Mouse (Mus musculus) adrenal gland, postnatal 14 days (tissue): ENCODE results near the gene Cdh22. TPM values are rescaled to one million over a fixed set of nuclear protein-coding genes. Genes with fewer than 3 reads are reported as not detected.
A peak's percentile ranks its signal among the peaks of the same experiment; 100 is the strongest.

Source experiments
- DNase-seq: peaks from one replicate; pipeline ENCODE4 v3.0.0; 2021; ENCODE audit warnings: mixed read lengths
- total RNA-seq: library from RNA; stranded (reverse); gene quantifications from 2 replicates; pipeline ENCODE4 v1.2.3, GENCODE M21; 2021

The Cdh22 gene
- total RNA-seq, 1 experiment from 2014 or later: 1.3 TPM

DNA sequence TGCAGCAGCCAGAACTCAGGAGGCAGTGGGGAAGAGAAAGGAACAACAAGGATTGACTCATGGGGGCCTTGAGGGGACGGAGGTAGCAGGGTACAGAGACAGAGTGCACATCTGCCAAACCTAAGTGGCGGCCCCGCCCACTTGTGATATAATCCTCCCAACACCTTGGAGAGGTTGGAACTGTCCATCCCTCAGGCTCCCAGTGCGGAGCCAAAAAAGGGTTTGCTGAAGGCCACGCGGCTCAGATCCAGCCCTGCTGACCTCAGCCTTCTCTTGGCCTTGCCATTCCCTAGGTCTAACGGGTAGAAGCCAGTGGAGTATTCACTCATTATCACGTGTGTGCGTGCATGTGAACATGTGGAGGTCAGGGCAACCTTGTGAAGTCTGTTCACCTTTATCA, 154.0 kb downstream of the Cdh22 start:
- DNase-seq: peak; percentile 61

DNA sequence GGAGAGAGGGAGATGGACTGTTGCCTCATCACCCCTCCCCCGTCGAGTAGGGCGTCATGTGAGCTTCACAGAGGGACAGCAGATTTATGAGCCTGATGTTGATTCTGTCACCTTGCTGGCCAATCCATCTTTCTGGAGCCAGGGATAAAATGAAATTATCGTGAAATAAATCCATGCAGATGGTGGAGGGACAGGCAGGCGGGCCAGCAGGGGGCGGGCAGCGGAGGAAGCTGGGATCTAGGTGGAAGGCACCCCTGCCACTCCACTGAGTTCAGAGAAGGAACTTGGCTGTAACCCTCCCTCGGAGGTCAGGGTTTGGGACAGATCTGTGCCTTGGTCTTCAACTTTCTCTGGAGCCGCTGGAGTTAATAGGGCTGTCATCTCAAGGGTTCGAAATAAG, 156.0 kb downstream of the Cdh22 start:
- DNase-seq: peak; percentile 75

DNA sequence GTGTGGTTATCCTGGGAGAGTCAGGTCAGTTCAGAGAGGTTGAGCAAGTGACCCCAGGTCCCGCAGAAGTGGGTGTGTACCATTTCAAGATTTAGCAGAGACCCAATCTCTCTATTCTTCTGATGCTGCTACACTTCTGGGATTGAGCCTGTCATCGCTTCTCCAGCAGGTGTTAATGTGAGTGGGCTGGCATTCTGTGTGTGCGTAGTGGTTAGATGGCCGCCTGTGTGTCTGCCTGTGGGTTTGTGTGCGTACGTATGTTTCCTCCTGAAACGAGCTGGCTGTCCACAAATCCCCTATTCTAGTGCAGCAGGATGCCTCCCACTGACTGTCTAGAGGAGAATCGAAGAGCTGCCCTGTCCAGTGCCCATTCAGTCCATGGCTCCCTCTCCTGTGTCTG, 156.6 kb downstream of the Cdh22 start:
- DNase-seq: no peak

DNA sequence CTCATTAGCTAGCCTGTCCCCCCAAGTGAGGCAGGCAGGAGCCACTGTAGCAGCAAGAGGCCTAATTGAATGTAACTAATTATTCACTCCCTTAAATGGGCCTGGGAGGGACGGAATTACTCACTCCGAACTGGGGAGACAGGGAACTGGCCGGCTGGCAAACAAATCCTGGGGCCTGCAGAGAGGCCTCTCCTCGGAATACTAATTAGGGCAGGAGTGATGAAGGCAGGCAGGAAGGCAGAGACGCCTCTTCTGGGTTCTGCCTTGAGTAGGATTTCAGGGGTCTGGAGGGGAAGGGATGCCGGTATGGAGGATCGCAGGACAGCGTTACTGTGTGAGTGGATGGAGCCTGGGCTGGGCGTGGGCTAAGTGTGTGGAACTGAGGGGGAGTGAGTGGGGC, 157.6 kb downstream of the Cdh22 start:
- no peak for DNase-seq

DNA sequence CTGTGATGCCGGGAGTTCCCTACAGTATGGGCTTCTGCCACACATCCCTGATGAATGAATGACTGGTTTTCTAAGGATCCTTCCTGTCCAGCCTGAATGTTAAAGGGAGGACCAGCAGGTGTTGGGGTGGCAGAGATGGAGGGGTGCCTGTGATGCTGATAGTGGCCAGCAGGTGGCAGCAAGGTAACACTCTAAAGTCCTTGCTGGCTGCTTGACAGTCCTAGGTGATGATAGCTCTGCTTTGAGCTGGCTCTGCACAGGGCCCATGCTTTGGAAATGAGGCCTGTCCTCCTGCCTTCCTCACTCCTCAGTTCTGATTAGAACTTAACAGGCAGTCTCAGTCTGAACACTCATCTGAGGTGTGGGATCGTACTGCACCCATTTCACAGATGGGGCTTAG, 159.7 kb downstream of the Cdh22 start:
- DNase-seq: peak; percentile 86

DNA sequence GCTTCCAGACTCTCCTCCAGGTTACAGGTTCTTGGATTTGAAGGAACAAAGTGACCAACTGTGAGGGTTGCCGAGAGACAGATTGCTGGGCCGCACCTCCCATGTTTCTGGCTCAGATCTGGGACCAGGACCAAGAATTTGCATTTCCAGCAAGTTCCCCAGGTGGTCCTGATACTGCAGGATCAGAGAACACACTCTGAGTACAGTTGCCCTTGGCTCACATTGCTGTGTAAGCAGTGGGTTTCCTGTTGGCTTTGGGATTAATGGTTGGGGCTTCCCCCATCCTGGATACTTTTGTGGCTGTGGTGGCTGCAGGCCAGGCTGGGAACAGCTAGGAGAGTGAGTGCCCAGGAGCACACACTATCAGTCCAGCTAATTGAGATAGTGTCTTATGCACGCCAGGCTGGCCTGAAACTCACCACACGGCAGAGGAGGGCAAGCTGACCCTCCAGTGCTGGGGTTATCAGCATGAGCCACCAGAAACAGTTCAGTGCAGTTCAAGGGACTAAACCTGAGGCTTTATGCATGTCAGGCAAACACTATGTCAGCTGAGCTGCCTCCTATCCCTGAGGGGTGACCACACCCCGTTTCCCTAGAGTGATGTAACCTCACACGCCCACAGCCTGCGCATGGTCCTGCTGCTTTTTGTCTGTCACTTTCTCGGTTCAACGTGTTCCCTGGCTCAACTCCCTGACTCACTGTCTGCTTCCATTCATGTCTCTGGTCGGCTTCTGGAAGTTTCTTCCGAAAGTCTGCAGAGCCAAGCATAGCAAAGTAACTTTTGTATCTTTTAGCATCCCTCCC, 160.4 kb downstream of the Cdh22 start:
- DNase-seq: no peak

DNA sequence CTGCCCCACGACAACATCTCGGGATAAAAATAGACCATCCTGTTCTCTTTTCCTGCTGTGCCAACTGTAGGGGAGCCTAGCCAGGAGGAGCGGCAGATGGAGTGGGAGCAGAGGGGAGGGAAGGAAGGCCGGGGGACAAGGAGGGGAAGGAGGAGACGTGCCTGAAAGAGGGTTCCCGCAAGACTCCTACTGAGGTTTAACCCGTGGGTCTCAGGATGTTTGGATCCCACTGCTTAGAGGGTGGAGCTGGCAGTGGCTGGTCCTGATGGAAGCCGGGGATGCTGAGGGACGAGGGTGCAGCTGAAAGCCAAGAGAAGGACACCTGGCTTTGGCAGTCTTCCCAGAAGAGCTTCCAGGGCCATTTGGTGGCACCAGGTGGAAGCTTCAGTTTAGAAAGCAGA, 161.3 kb downstream of the Cdh22 start:
- no peak for DNase-seq

DNA sequence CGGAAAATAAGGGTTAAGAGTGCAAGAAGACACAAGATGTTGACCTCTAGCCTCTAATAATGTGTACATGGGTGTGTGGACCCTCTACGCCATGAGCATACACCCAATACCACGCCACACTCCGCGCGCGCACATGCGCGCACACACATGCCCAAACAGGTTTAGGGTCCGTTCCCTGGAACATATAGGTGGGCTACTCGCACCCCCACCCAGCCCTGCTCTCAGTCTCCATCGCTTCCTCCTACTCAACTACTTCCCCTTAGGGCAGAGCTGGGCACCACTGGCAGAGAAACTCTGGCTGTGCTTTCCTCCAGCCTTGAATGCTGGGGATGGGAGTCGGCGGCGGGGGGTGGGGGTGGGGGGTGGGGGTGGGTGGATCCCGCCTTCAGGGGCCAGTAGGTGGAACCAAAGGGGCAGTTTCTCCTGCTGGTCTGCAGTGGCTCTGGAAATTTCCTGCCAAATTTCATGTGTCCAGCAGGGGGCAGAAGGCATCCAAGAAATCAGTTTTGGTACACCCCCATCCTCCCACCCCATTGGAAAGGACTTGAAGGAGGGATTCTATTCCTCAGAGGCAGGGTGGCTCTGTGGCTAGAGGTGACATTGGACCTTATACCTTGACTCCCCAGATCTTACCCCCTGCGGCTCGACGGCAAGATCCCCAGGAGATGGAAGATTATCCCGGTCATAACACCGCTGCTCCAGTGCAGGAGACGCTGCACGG, 164.4 kb downstream of the Cdh22 start:
- peak; percentile 81 for DNase-seq

DNA sequence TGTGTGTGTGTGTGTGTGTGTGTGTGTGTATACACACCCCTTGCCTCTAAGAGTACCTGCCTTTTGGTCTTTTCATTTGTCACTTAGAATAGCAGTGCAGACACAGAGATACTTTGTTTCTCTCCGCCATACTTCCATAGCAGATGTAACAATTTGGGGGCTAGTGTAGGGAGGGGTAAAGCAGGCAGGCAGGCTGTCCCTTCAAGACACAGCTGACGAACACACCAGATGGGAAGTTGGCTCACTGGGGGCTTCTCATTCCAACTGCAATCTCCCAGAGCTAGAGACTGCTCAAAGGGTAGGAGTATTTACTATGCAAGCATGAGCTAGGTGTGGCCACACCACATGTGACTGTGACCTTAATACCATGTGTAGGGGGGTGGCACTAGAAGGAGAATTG, 165.8 kb downstream of the Cdh22 start:
- no peak for DNase-seq

DNA sequence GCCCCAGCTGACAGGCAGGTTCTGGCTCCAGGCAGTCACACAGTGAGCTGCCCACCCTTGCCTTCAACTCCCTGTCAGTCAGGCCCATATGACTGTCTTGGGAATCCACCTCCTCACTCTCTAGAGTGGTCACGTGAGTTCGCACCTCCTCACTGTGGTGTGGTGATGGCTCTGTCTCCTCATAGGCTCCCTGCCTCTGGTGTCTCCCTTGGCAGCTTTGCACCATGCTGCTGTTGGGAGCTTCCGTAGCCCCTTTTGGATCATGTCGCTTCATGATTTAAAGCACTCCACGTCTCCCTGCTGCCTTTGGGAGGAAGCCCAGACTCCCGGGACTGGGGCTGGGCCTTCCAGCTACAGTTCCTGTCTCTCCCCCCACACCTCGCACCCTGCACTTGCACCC, 170.2 kb downstream of the Cdh22 start:
- DNase-seq: no peak

DNA sequence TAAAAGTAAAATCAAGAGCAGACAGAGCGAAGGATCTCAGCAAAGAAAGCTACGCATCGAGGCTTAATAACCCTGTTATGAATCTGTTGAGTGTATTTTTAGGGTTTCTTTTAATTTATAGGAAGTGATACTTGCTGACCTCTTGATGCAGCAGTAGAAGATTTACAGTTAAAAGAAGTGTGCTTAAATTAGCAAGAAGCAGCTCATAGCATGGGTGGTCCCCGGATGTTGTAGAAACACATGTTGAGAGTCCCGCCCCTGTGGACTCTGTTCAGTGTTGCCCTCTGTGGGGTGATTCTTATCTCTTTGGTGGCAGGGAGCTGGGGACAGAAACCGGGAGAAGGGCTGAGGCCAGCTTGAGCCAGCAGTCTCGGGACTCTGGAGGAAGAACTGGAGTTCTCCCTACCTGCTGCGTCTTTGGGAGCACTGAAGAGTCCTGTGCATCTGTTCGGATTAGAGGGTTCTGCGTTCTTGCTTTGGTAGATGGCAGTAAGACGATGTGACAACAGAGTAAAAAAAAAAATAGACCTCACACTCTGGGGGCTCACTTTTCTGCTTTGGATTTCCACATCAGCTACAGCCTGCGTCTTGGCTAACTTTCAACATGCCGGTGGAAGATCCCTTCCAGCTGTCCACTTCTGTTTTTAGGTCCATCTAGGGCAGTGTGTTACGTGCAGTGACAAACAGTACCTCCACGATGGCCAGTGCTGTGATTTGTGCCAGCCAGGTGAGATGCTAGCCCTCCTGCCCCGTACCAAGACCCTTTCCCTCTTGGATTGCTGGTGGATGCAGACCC, 172.8 kb downstream of the Cdh22 start:
- DNase-seq: no peak

Other genes starting within 250 kb of the Cdh22 start
- 37.6 and 40.5 TPM in 2 replicates for gene Ncoa5, start 200.0 kb downstream of the Cdh22 start, total RNA-seq
- 3.3 and 6.5 TPM in 2 replicates for gene Cd40, start 179.2 kb downstream of the Cdh22 start, total RNA-seq
- not detected in 2 replicates for gene 1700025C18Rik, start 144.1 kb downstream of the Cdh22 start, total RNA-seq
- gene Slc35c2, start 53.0 kb upstream of the Cdh22 start, total RNA-seq: 32.8 and 36.4 TPM in 2 replicates
- 26.2 and 27.8 TPM in 2 replicates for gene Elmo2, start 91.6 kb upstream of the Cdh22 start, total RNA-seq
- not detected in 2 replicates for gene Zfp663, start 133.9 kb upstream of the Cdh22 start, total RNA-seq
- 5.0 and 5.8 TPM in 2 replicates for gene Zfp334, start 153.4 kb upstream of the Cdh22 start, total RNA-seq
- gene Ocstamp, start 165.6 kb upstream of the Cdh22 start, total RNA-seq: 0.11 TPM in 1 of 2 replicates, not detected in the other
- 0.71 and 11.3 TPM in 2 replicates for gene Slc13a3, start 238.4 kb upstream of the Cdh22 start, total RNA-seq